Mouse (Mus musculus): ENCODE results near the gene Dpysl4.

The Dpysl4 gene

GRCm38 (mm10) chr7:139096399-139096798, 10.6 kb downstream of the Dpysl4 start:
- DNase-seq (ENCODE audit: low spot score in 2 of 2), result no peak

GRCm38 (mm10) chr7:139100531-139101095, 14.8 kb downstream of the Dpysl4 start:
- no peak for DNase-seq (ENCODE audit: low spot score in 2 of 2)

GRCm38 (mm10) chr7:139101286-139101804, 15.5 kb downstream of the Dpysl4 start:
- no peak for DNase-seq (ENCODE audit: low spot score in 2 of 2)

GRCm38 (mm10) chr7:139101826-139102225, 16.0 kb downstream of the Dpysl4 start:
- no peak for DNase-seq (ENCODE audit: low spot score in 2 of 2)

- DNase-seq (ENCODE audit: low spot score in 2 of 2), result no peak
These were observed 18.2 kb downstream of the Dpysl4 start for GRCm38 (mm10) chr7:139103960-139104381.

GRCm38 (mm10) chr7:139105076-139105475, 19.3 kb downstream of the Dpysl4 start:
- no peak for DNase-seq (ENCODE audit: low spot score in 2 of 2)

GRCm38 (mm10) chr7:139105705-139106104, 19.9 kb downstream of the Dpysl4 start:
- no peak for DNase-seq (ENCODE audit: low spot score in 2 of 2)

- DNase-seq (ENCODE audit: low spot score in 2 of 2), result no peak
These were observed 22.3 kb downstream of the Dpysl4 start for GRCm38 (mm10) chr7:139107908-139108650.

- peak; percentile 83 to 92 for DNase-seq (ENCODE audit: low spot score in 2 of 2)
These were observed 33.5 kb downstream of the Dpysl4 start for GRCm38 (mm10) chr7:139119152-139119774.

GRCm38 (mm10) chr7:139119775-139120153, 34.0 kb downstream of the Dpysl4 start:
- DNase-seq (ENCODE audit: low spot score in 2 of 2), result no peak

- DNase-seq (ENCODE audit: low spot score in 2 of 2), result no peak
These were observed 40.1 kb downstream of the Dpysl4 start for GRCm38 (mm10) chr7:139125881-139126280.

GRCm38 (mm10) chr7:139126549-139126948, 40.7 kb downstream of the Dpysl4 start:
- DNase-seq (ENCODE audit: low spot score in 2 of 2), result no peak

- DNase-seq (ENCODE audit: low spot score in 2 of 2), result no peak
These were observed 43.2 kb downstream of the Dpysl4 start for GRCm38 (mm10) chr7:139128994-139129393.

GRCm38 (mm10) chr7:139130361-139130760, 44.6 kb downstream of the Dpysl4 start:
- DNase-seq (ENCODE audit: low spot score in 2 of 2), result no peak

- DNase-seq (ENCODE audit: low spot score in 2 of 2), result no peak
These were observed 45.7 kb downstream of the Dpysl4 start for GRCm38 (mm10) chr7:139131538-139131937.

GRCm38 (mm10) chr7:139133446-139133845, 47.6 kb downstream of the Dpysl4 start:
- DNase-seq (ENCODE audit: low spot score in 2 of 2), result no peak

- no peak for DNase-seq (ENCODE audit: low spot score in 2 of 2)
These were observed 49.4 kb downstream of the Dpysl4 start for GRCm38 (mm10) chr7:139135236-139135635.

GRCm38 (mm10) chr7:139136906-139137491, 51.2 kb downstream of the Dpysl4 start:
- no peak for DNase-seq (ENCODE audit: low spot score in 2 of 2)

GRCm38 (mm10) chr7:139139921-139140461, 54.2 kb downstream of the Dpysl4 start:
- no peak for DNase-seq (ENCODE audit: low spot score in 2 of 2)

- DNase-seq (ENCODE audit: low spot score in 2 of 2), result no peak
These were observed 58.0 kb downstream of the Dpysl4 start for GRCm38 (mm10) chr7:139143785-139144184.

GRCm38 (mm10) chr7:139145891-139146290, 60.1 kb downstream of the Dpysl4 start:
- no peak for DNase-seq (ENCODE audit: low spot score in 2 of 2)

GRCm38 (mm10) chr7:139147360-139147759, 61.6 kb downstream of the Dpysl4 start:
- DNase-seq (ENCODE audit: low spot score in 2 of 2), result no peak
